Mouse (Mus musculus) large intestine, adult 2 months (tissue): ENCODE measurements around the gene Dmrta2. TPM values are rescaled to one million over a fixed set of nuclear protein-coding genes. Genes with fewer than 3 reads are reported as not detected.

Experiments
- DNase-seq: peaks from one replicate; pipeline ENCODE4 v3.0.0-alpha.2; 2012; ENCODE audit warnings: low read depth, low spot score
- WGBS: fragments of 180-500 bp; shearing (Covaris S2); methylation state at CpG from one replicate; pipeline ENCODE4 v1.1.7; 2018; 5-methylcytosine and 5-hydroxymethylcytosine counted together
- polyA plus RNA-seq: library from polyadenylated mRNA; depleted of rRNA; stranded (reverse); fragments of >200 nt; gene quantifications from 2 replicates; pipeline ENCODE4 v1.2.3, GENCODE M21; 2012

The Dmrta2 gene
- polyA plus RNA-seq, 1 experiment: 0.17 TPM

DNA sequence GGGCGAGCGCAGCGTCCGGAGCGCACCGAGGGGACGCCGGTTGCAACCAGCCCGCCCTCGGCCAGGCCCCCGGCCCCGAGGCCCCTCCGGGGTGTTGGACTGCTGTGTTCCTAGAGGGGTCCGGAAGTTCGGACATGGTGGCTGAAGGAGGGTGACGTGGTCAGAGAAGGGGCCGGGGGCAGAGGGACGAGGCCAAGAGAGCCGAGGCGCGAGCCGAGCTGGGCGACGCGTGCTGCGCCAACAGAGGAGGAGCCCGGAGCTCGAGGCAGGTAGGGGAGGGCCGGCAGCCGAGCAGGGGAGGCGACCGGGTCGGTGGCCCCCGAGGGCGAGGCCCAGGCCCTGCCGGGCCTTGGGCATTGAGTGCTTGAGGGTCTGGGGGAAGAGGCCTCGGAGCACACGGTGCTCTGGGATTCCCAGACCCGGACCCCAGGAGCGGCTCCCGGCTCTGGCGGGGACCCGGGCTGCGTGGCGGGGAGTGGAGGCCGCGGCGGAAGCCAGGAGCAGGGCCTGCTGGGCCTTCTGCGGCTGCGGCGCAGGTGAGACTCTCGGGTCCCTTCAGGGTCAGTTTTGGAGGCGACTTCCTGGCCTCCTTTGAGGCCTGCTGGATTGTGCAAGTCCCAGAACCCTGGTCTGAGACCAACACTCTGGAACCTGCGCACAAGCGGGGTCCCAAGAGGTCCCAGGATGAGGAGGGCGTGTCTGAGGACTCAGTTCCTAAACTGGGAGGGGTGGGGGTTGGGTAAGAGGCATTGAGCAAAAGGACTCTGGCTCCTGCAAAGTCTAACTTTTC is 410 bp downstream of the Dmrta2 start:
- no peak for DNase-seq
- 1% methylated on average over 56 of the region's 56 CpGs for WGBS

DNA sequence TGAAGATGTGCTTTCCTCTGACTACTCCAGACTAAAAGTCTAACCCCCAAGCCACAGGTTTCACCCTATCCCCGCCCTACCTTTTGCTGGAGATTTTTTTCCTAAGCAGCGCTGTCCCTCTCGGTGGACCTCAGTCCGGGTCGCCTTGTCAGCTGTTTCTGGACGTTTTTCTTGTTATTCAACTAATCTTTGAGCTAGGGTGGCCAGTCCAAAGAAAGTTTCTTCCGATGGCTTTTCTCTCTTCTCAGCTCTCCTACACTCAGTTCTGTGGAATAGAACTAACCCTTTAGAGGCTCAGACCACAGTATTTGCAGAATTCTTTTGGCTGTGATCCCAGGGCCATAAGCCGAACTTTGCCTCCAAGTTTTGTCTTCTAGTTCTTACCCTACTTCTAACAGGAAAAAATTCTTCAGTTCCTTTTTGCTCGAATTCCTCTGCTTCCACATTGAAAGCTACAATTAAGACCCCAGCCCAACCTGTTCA is 1.0 kb downstream of the Dmrta2 start:
- no peak for DNase-seq
- 8% methylated on average over 9 of the region's 9 CpGs for WGBS

DNA sequence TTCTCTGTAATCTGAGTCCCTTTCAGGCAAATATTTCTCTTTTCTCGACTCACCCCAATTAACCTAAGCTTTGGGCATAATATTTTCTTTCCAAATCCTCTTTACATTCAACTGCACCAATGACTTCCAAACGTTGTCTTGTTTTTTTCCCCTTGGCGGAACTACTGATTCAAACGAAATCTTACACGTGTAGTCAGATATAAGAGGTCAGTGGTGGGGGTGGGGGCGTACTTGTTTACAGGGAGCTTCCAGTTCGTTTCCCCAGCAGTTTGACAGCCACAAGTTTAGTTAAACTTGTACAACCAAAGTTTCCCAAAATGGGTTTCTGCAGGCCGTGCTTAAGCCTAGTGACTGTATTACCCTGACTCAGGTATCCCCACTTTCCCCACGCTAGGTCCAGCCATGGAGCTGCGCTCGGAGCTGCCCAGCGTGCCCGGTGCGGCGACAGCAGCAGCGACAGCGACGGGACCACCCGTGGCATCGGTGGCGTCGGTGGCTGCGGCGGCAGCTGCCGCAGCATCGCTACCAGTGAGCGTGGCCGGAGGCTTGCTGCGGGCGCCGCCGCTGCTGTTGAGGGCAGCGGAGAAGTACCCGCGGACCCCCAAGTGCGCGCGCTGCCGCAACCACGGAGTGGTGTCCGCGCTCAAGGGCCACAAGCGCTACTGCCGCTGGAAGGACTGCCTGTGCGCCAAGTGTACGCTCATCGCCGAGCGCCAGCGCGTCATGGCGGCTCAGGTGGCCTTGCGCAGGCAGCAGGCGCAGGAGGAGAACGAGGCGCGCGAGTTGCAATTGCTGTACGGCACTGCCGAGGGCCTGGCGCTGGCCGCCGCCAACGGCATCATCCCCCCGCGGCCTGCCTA is 1.8 kb downstream of the Dmrta2 start:
- no peak for DNase-seq
- 3% methylated on average over 66 of the region's 66 CpGs for WGBS

DNA sequence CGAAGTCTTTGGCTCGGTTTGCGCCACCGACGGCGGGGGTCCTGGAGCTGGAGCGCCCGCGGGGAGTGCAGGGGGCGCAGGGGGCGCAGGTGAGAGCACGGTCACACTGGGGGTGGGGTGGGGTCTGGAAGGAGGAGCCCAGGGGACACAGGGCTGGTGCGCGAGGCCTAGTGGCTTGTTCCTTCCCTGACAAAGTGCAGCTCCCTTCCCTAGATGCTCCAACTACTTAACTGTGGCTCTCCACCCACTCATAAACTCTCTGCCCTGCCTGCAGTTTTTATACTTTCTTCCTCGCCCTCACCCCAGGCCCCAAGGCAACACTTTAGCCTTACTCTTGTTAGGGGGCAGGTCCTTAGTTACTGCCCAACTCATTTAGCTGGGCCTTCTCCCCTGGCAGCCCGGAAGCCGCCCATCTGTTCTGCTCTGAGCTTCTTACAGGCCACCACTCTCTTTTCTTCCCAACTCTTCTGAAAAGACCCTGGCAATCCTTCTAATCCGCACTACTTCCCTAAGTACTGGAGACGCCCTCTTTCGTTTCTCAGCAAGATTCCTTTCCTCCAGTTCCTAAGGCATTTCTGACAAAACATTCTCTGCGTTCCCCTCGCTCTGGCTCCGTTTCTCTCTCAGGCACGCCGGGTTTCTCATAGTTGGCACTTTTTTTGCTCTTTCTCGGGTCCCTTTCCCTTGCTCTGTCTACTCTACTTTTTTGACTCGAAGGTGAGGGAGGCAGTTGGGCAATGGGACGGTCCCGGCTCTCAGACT is 2.6 kb downstream of the Dmrta2 start:
- no peak for DNase-seq
- WGBS: 13% methylated on average over 29 of the region's 29 CpGs

DNA sequence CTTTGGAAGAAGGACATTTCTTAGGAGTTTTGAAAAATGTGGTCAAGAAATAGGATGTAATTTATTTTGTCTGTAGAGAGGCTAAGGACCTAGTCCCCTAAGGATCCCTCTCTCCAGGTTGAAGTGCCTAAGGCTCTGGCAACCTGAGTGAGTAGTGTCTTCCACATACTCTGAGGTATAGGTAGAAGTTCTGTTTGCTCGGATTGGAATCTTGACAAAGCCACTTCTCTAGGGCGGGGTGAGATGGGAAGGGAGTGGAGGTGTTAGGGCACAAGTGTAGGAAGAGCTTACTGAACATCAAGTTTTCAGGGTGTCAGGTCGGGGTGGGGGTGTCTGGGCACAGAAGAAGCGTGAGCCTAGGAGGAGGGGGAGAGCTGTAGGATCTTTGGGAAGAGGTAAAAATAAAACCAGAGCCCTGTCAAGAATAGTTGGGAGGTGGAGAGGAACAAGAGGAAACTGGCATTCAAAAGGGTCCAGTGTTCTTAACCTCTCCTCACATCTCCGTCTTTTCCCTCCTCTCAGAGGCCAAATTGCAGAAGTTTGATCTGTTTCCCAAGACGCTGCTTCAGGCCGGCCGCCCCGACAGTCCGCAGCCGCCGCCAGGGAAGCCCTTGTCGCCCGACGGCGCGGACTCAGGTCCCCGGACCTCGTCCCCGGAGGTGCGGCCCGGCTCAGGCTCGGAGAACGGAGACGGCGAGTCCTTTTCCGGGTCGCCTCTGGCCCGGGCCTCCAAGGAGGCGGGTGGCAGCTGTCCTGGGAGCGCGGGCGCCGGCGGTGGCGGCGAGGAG is 3.4 kb downstream of the Dmrta2 start:
- DNase-seq: no peak
- 3% methylated on average over 37 of the region's 37 CpGs for WGBS

DNA sequence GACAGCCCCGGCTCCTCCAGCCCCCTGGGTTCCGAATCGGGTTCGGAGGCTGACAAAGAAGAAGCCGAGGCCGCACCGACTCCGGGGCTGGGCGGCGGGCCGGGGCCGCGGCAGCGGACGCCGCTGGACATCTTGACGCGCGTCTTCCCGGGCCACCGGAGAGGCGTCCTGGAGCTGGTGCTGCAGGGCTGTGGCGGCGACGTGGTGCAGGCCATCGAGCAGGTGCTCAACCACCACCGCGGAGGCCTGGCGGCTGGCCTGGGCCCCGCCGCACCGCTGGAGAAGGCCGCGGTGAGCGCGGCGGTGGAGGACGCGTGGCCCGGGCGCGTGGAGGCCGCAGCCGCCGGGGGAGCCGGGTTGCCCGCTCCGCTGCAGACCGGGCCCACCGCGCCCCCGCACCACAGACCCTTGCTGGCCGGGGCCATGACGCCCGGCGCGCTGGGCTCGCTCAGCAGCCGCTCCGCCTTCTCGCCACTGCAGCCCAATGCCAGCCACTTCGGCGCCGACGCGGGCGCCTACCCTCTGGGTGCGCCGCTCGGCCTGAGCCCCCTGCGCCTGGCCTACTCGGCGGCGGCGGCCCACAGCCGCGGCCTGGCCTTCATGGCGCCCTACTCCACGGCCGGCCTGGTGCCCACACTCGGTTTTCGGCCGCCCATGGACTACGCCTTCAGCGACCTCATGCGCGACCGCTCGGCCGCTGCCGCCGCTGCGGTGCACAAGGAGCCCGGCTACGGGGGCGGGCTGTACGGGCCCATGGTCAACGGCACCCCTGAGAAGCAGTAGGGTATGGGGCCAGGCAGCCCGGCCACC is 4.2 kb downstream of the Dmrta2 start:
- DNase-seq: no peak
- 3% methylated on average over 99 of the region's 99 CpGs for WGBS

DNA sequence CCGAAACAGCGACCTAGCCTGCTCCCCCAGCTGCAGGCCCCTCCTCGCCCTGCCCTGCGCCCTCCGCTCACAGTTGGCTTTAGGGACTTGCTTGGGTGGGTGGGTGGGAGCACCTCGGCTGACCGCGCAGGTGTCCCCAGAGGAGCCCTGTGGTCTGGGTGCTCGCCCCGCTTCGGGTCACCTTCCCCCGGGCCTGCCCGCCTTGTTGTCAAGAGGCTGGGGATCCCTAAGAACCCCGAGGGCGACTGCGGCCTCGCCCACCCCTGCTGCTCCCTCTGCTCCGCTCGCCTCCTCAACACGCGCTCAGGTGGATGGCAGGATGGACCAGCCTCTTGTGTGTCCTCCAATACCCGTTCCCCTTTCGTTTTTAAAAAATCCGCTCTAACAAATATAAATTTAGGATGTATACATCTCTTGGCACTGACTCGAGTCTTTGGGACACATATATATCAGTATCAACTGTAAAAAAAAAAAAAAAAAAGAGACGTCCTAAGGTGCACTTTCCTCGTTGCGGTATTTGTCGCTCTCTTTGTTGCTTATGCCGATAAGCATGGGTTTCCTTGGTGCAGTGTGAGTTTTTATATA is 4.9 kb downstream of the Dmrta2 start:
- 8% methylated on average over 30 of the region's 30 CpGs for WGBS
- no peak for DNase-seq

DNA sequence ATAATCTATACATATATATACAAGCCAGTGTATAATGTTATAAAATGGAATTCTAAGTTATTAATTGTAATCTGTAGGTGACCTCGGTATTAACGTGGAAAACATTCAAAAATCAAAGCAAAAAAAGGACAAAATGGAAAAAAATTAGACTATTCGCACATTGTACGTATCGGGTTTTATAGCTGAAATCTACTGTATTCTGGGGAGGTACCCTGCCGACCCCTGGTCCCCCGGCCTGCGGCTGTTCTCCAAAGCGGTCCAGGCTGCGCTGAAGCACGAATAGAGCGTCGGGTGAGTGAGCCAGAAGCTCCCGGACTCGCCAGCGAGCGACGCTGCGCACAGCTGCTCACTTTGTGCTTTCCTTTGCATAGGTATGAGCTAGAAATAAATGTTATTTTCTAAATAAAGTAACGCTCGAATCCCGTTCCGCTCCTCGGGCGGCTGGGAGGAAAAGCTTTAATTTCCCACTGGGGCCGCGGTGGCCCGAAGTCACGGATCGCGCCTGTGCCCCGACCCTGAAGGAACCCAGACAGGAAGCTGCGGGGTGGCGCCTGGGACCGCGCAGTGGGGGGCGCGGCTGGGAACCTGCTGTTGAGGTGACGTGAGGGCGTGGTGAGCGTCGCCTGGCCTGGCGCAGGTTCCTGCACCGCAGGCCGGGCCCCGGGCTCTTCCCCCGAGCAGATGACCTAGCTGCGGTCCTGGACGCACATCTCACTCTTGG is 5.6 kb downstream of the Dmrta2 start:
- no peak for DNase-seq
- 4% methylated on average over 49 of the region's 49 CpGs for WGBS

DNA sequence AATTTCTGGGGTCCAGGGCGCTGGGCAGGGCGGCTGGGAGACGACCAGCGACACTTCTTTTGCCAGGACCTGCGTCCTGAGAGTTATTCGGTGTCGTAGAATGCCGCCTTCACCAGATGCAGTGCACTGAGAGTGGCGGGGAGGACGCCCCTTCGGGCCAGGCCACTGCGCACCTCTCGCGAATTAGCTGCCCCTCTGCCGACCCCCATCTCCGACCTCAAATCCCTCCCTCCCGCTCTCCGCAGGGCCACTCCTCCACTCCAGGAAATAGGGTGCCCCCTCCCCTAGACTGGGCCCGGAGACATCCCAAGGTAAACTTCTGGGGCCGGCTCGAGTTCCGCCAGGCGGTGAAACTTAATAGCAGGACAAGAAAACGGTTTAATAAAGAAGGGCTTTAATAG is 6.2 kb downstream of the Dmrta2 start:
- DNase-seq: no peak

DNA sequence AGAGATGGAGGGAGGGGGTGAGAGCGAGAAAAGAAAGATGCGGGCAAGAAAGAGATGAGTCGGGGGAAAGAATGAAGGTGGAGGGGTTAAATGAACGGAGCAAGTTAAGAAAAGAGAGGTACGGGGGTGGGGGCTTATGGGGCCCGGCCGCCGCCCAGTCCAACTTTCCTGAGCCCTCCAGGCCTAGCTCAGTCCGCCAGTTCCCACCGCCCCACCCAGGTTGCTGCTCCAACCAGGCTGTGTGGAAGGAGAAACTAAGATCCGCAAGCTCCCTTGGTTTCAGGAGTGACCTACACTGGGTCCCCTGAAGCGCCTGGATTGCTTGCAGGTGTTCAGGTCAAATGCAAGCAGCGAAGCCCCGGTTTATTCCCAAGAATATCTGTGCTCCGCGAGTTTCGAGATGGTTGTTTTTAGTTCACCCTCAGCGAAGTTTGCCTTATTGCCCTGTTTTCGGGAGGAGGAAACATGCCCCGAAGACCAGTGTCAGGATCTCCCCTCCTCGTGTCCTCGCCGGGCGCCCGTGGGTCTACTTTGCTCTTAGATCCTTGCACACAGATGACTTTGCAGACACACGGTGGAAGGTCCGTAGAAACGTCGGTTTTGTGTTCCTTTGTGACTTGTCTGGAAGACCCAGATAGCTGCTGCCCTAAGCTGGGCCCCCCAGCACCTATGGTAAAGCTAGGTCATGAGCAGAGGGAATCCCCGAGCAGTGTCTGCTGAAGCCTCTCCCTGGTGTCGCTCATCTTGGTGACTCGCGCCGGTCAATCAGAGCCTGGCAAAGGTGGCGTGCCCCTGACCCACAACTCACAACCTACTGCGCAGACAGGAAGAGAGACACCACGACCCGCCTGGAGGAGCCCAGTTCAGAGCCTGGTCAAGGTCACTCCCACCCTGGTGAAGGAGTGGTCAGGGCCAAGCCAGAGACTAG is 6.9 kb downstream of the Dmrta2 start:
- whole genome bisulfite sequencing: 5% methylated on average over 38 of the region's 38 CpGs
- DNase-seq: no peak

More for the DNA sequence above, 6.2 kb downstream of the Dmrta2 start:
- 4% methylated on average over 24 of the region's 24 CpGs for WGBS

DNA sequence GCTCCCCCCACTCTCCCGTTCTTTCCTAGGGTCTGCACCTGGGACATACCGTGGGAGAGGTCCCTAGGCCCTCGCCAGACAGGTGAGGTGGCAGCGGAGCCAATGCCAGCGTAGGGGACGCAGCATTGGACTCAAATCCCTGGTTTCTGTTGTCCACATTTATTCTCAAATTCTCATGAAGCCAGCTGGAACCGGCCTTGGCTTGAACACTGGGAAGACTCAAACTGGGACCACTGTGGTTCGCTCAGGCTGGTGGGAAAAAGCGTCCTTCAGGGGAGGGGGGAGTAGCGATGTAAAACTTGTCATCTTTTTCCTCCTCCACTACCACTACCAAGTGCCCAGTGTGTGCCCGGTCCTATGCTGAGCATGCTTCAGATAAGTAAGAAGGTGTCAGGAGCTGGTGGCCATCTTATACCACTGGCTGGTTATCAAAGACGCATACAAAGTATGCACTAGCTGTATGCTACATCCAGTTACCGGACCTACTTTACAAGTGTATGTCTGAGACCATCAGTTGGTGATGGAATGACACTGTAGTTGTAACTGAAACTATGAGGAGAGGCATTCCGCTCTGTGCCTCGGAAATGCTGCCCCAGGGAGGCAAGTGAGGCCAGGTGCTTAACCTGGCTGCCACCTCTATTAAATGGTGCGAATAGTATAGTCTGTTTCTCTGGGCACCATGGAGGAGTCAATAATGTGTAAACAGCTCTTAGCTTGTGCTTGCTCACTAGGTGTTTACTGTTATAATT is 7.7 kb downstream of the Dmrta2 start:
- WGBS: 7% methylated on average over 16 of the region's 16 CpGs
- no peak for DNase-seq

DNA sequence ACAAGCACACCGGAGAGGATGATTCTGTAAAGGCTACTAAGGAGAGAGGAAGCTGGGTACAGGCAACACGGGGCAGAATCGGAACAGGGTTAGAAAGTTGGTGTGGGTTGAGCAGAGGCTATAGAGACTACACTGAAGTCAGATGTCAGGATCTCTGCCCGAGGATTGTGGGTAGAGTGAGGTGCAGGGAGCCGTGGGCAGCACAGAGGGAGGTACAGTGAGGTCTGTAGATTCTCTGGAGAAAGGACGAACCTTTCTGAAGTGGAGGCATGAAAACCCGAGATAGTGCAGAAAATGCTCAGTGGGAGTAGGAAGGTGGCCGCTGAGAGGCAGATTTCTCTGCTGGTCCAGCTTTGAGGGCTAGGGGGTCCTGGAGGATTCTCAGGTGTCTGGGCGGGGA is 8.4 kb downstream of the Dmrta2 start:
- WGBS: 5% methylated on average over 9 of the region's 9 CpGs
- DNase-seq: no peak

DNA sequence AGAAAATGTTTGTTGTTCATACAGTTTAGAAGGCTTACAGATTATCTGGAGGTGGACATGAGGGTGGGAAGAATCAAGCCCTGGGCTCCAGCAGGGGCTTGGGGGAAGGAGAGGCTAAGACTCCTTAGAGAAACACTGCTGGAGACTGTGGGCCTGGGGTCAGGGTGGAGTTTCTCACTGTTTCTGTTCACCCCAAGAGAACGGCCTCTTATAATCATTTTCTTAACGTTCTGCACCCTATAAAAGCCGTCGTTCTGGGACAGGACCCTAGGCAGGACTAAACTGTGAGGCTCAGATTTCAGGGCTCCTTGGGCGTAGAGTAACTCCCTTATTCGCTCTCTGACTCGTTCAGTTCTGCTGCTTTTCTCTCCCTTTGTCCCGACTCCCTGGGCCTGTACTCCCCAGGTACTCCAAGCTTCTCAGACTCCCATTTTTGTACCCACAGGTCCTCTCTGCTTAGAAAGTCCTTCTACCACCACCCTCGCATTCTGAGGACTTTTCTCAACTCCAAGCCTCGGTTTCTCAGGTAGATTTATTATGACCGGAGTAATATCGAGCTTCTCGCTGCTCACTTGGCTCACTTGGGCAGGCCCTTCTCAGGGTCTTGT is 9.0 kb downstream of the Dmrta2 start:
- 17% methylated on average over 13 of the region's 13 CpGs for WGBS

DNA sequence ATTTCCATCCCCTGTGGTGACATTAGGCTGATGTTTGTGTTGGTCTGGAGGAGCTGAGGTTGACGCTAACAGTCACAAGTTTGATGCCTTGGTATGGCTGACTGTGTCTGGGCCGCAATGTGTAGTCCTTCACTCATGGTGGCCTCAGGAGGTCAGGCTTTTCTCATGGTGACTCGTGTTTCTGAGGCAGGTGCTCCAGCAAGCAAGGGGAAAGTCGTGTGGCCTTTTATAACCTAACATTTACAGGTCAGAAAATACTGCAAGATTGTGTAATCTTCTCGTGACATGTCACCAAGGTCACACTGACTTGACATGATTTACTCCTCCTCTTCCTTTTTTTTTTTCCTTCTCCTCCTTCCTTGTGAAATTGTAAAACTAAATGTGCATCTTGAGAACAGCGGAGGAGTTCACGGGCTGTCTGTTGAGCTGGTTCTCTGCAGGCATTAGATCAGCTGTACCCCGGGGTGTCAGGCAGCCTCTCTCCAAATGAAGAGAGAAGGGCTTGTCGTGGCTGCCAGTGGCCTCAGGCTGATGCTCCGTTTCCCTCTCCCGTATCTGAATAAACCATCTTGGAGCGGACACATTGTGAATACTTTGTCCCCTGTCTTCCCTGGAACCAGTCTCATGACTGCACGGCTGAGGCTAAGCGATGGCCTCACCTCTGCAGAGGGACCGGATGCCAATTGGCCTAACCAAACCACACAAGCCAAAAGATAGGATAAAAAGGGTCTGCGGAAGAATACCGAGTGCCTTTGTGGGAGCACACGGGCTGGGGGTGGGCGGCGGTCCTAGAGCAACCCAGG is 9.9 kb downstream of the Dmrta2 start:
- DNase-seq: no peak
- WGBS: 6% methylated on average over 20 of the region's 20 CpGs

More for the DNA sequence above, 9.0 kb downstream of the Dmrta2 start:
- no peak for DNase-seq

DNA sequence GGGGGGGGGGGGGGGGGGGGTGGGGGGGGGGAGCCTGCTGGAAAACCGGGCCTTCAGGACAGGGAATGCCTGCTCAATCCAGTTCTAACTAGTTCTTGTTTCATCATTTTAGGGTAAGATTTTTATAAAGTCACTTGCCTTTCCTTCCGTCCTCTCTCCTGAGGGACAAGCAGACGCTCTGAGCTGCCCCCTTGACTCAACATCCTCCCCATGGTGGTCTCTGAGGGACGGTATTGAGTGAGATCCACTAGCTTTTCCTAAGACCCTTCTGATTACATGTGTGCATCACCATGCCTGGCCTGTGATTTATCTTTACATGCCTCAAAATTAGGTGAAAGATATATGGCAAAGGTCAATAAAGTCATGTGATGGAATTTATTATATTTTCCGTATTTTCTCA is 10.6 kb downstream of the Dmrta2 start:
- WGBS: 13% methylated on average over 5 of the region's 5 CpGs

More for the DNA sequence above, 10.6 kb downstream of the Dmrta2 start:
- no peak for DNase-seq
